In genomic region chr10:127615034-127615374, GRCm38 (mm10) we compare ENCODE assay signal across 8 mouse cellular contexts. TPM values are rescaled to one million over a fixed set of nuclear protein-coding genes. Genes with fewer than 3 reads are reported as not detected.
A peak's percentile ranks its signal among the peaks of the same experiment; 100 is the strongest.
DNase-seq lines count a peak whose midpoint lies in the region; ATAC-seq lines count a peak whose summit lies in the region.

No protein-coding gene starts in this region.

- 0 out of 2 replicates have a peak, but pooled peaks have one; percentile 9 for ATAC-seq in heart, embryonic 14.5 days (ENCODE audit: insufficient number of reproducible peaks, insufficient read depth, low FRiP score, low read depth)
- ATAC-seq in embryonic facial prominence, embryonic 11.5 days (replicated peaks; ENCODE audit: insufficient number of reproducible peaks, low FRiP score, low TSS enrichment, low read depth): no peak
- ATAC-seq in hindbrain, embryonic 14.5 days (ENCODE audit: low FRiP score): no peak
- ATAC-seq in midbrain, embryonic 13.5 days: no peak

- H3K27ac ChIP-seq in heart, embryonic 14.5 days (replicated peaks in 1 of 2; ENCODE audit: control insufficient read depth in 1 of 2, insufficient read depth in 1 of 2, low read depth in 2 of 2, low read length in 2 of 2): peak overlapping the region; percentile 36 to 70
- H3K27ac ChIP-seq in embryonic facial prominence, embryonic 11.5 days (replicated peaks; ENCODE audit: low read depth, low read length): peak overlapping the region; percentile 88
- 0 out of 2 replicates have a peak overlapping the region, but pooled peaks have one; percentile 18 for H3K27ac ChIP-seq in hindbrain, embryonic 14.5 days
- no peak overlapping the region for H3K27ac ChIP-seq in midbrain, embryonic 13.5 days

- intact Hi-C loops in heart, postnatal 14 days (cut with DNase I): no loop called here

- H3K9ac ChIP-seq in heart, embryonic 14.5 days (ENCODE audit: low read length): no peak overlapping the region
- no peak overlapping the region; the same call in 1 of the 2 replicates for H3K9ac ChIP-seq in embryonic facial prominence, embryonic 11.5 days (replicated peaks; ENCODE audit: low read length)
- H3K9ac ChIP-seq in hindbrain, embryonic 14.5 days: no peak overlapping the region
- 0 out of 2 replicates have a peak overlapping the region, but pooled peaks have one; percentile 29 for H3K9ac ChIP-seq in midbrain, embryonic 13.5 days (replicated peaks)

- no peak for DNase-seq in heart, postnatal 14 days
- no peak for DNase-seq in embryonic facial prominence, embryonic 11.5 days (ENCODE audit: low spot score)
- no peak for DNase-seq in hindbrain, embryonic 14.5 days (ENCODE audit: low spot score)
- DNase-seq in MN1 (ENCODE audit: low spot score): no peak
- no peak for DNase-seq in adipocyte (ENCODE audit: low spot score)
- no peak for DNase-seq in right cerebral cortex, postnatal 4 days

- H3K36me3 ChIP-seq in heart, embryonic 14.5 days (ENCODE audit: control insufficient read depth, insufficient read depth, low read length): peaks cover 25% of the 10 kb centered on the region; the same call in 1 of the 2 replicates
- H3K36me3 ChIP-seq in embryonic facial prominence, embryonic 11.5 days (replicated peaks; ENCODE audit: control insufficient read depth, insufficient read depth, low read depth, low read length): peaks cover 10% of the 10 kb centered on the region
- peaks cover 39% of the 10 kb centered on the region for H3K36me3 ChIP-seq in hindbrain, embryonic 14.5 days (replicated peaks; ENCODE audit: control insufficient read depth, insufficient read depth)
- peaks cover 38% of the 10 kb centered on the region for H3K36me3 ChIP-seq in midbrain, embryonic 13.5 days

- H3K4me3 ChIP-seq in heart, embryonic 14.5 days (ENCODE audit: control insufficient read depth in 1 of 2, insufficient read depth in 1 of 2, low read depth in 1 of 2, low read length in 2 of 2): no peak overlapping the region
- peak overlapping the region; percentile 11; the same call in 1 of the 2 replicates for H3K4me3 ChIP-seq in embryonic facial prominence, embryonic 11.5 days (ENCODE audit: low read depth, low read length)
- no peak overlapping the region for H3K4me3 ChIP-seq in hindbrain, embryonic 14.5 days (replicated peaks; ENCODE audit: low read length)
- H3K4me3 ChIP-seq in midbrain, embryonic 13.5 days (replicated peaks): no peak overlapping the region

- H3K9me3 ChIP-seq in heart, embryonic 14.5 days (ENCODE audit: control insufficient read depth, low read length): no peaks in the 10 kb centered on the region
- no peaks in the 10 kb centered on the region for H3K9me3 ChIP-seq in embryonic facial prominence, embryonic 11.5 days (replicated peaks; ENCODE audit: control insufficient read depth, low read length)
- no peaks in the 10 kb centered on the region for H3K9me3 ChIP-seq in hindbrain, embryonic 14.5 days (ENCODE audit: control insufficient read depth, low read length)
- H3K9me3 ChIP-seq in midbrain, embryonic 13.5 days: no peaks in the 10 kb centered on the region

- peak overlapping the region; percentile 14; the same call in 1 of the 2 replicates for H3K4me2 ChIP-seq in heart, embryonic 14.5 days (ENCODE audit: low read length)
- H3K4me2 ChIP-seq in embryonic facial prominence, embryonic 11.5 days (ENCODE audit: low read depth, low read length): peak overlapping the region; percentile 35
- no peak overlapping the region for H3K4me2 ChIP-seq in hindbrain, embryonic 14.5 days (replicated peaks)
- H3K4me2 ChIP-seq in midbrain, embryonic 13.5 days (replicated peaks): peak overlapping the region; percentile 15; the same call in 1 of the 2 replicates

- peaks cover 2% of the 10 kb centered on the region; the same call in 1 of the 2 replicates for H3K27me3 ChIP-seq in heart, embryonic 14.5 days (ENCODE audit: control insufficient read depth, insufficient read depth, low read length)
- H3K27me3 ChIP-seq in embryonic facial prominence, embryonic 11.5 days (ENCODE audit: control insufficient read depth, insufficient read depth, low read length): no peaks in the 10 kb centered on the region
- no peaks in the 10 kb centered on the region for H3K27me3 ChIP-seq in hindbrain, embryonic 14.5 days (ENCODE audit: control insufficient read depth, insufficient read depth, low read length)
- no peaks in the 10 kb centered on the region for H3K27me3 ChIP-seq in midbrain, embryonic 13.5 days

- WGBS in heart, embryonic 14.5 days: 29% methylated on average over 2 of the region's 2 CpGs
- WGBS in embryonic facial prominence, embryonic 11.5 days: 12% methylated on average over 2 of the region's 2 CpGs
- WGBS in hindbrain, embryonic 14.5 days: 35% methylated on average over 2 of the region's 2 CpGs
- WGBS in midbrain, embryonic 13.5 days: 43% methylated on average over 2 of the region's 2 CpGs

- peaks cover 32 to 46% of the 10 kb centered on the region in 2 experiments for H3K4me1 ChIP-seq in heart, embryonic 14.5 days (ENCODE audit: control insufficient read depth in 2 of 2, insufficient read depth in 2 of 2, low read length in 2 of 2)
- peaks cover 23% of the 10 kb centered on the region for H3K4me1 ChIP-seq in embryonic facial prominence, embryonic 11.5 days (ENCODE audit: control insufficient read depth, insufficient read depth, low read length)
- H3K4me1 ChIP-seq in hindbrain, embryonic 14.5 days (replicated peaks; ENCODE audit: control insufficient read depth, insufficient read depth, low read length): peaks cover 57% of the 10 kb centered on the region
- peaks cover 62% of the 10 kb centered on the region for H3K4me1 ChIP-seq in midbrain, embryonic 13.5 days (replicated peaks)

RNA-seq across cellular contexts. Expression of gene Lrp1, which starts 5.9 kb away (rescaled TPM):
- 29.4 and 31.2 TPM in 2 replicates for polyA plus RNA-seq in heart, embryonic 14.5 days (2014; fragmentation: Nextera tagmentation; extraction: Ambion mirVana)
- 100 to 1,000 TPM in 1 of 2 experiments, 10 to 100 TPM in 1; 85.0 to 105 TPM for total RNA-seq in heart, postnatal 14 days (2021)
- polyA plus RNA-seq in embryonic facial prominence, embryonic 11.5 days (2014; fragmentation: Nextera tagmentation; extraction: Ambion mirVana): 55.5 and 59.0 TPM in 2 replicates
- 118 and 119 TPM in 2 replicates for polyA plus RNA-seq in hindbrain, embryonic 14.5 days (2014; fragmentation: Nextera tagmentation; extraction: Ambion mirVana)
- polyA plus RNA-seq in midbrain, embryonic 13.5 days (2015; fragmentation: Nextera tagmentation; extraction: Ambion mirVana): 98.2 and 99.4 TPM in 2 replicates

RNA-seq across cellular contexts. Expression of gene Stat6, which starts 27.8 kb away (rescaled TPM):
- 25.2 and 25.7 TPM in 2 replicates for polyA plus RNA-seq in heart, embryonic 14.5 days (2014; fragmentation: Nextera tagmentation; extraction: Ambion mirVana)
- 10 to 100 TPM; 46.9 to 49.9 TPM for total RNA-seq in heart, postnatal 14 days (2021)
- polyA plus RNA-seq in embryonic facial prominence, embryonic 11.5 days (2014; fragmentation: Nextera tagmentation; extraction: Ambion mirVana): 8.1 and 8.2 TPM in 2 replicates
- polyA plus RNA-seq in hindbrain, embryonic 14.5 days (2014; fragmentation: Nextera tagmentation; extraction: Ambion mirVana): 4.7 and 5.5 TPM in 2 replicates
- 3.8 and 4.3 TPM in 2 replicates for polyA plus RNA-seq in midbrain, embryonic 13.5 days (2015; fragmentation: Nextera tagmentation; extraction: Ambion mirVana)

RNA-seq across cellular contexts. Expression of gene Nemp1, which starts 51.7 kb away (rescaled TPM):
- polyA plus RNA-seq in heart, embryonic 14.5 days (2014; fragmentation: Nextera tagmentation; extraction: Ambion mirVana): 8.8 and 11.8 TPM in 2 replicates
- total RNA-seq in heart, postnatal 14 days (2021): 1 to 10 TPM; 4.2 to 4.7 TPM
- polyA plus RNA-seq in embryonic facial prominence, embryonic 11.5 days (2014; fragmentation: Nextera tagmentation; extraction: Ambion mirVana): 11.2 and 11.7 TPM in 2 replicates
- polyA plus RNA-seq in hindbrain, embryonic 14.5 days (2014; fragmentation: Nextera tagmentation; extraction: Ambion mirVana): 3.3 and 4.3 TPM in 2 replicates
- polyA plus RNA-seq in midbrain, embryonic 13.5 days (2015; fragmentation: Nextera tagmentation; extraction: Ambion mirVana): 4.6 and 4.8 TPM in 2 replicates

RNA-seq across cellular contexts. Expression of gene Nab2, which starts 53.4 kb away (rescaled TPM):
- 6.4 and 9.0 TPM in 2 replicates for polyA plus RNA-seq in heart, embryonic 14.5 days (2014; fragmentation: Nextera tagmentation; extraction: Ambion mirVana)
- total RNA-seq in heart, postnatal 14 days (2021): 1 to 10 TPM; 8.0 TPM
- polyA plus RNA-seq in embryonic facial prominence, embryonic 11.5 days (2014; fragmentation: Nextera tagmentation; extraction: Ambion mirVana): 8.0 and 9.3 TPM in 2 replicates
- 2.3 and 2.6 TPM in 2 replicates for polyA plus RNA-seq in hindbrain, embryonic 14.5 days (2014; fragmentation: Nextera tagmentation; extraction: Ambion mirVana)
- polyA plus RNA-seq in midbrain, embryonic 13.5 days (2015; fragmentation: Nextera tagmentation; extraction: Ambion mirVana): 1.2 and 1.8 TPM in 2 replicates
